Mouse (Mus musculus): ENCODE measurements around the gene Gm2000. TPM values are rescaled to one million over a fixed set of nuclear protein-coding genes. Genes with fewer than 3 reads are reported as not detected.

Gm2000 gene
- polyA plus RNA-seq, 1 experiment from 2014 or later = 684 TPM

- Histone ChIP-seq H3K4me3 (no peak overlapping the region), H3K9ac (no peak overlapping the region), H3K27me3 (no peaks in the 10 kb centered on the region), H3K4me2 (replicated peaks) (no peak overlapping the region), H3K4me1 (no peaks in the 10 kb centered on the region), H3K36me3 (no peaks in the 10 kb centered on the region), H3K27ac (no peak overlapping the region), H3K9me3 (replicated peaks) (no peaks in the 10 kb centered on the region)
- ATAC-seq (ENCODE audit: low FRiP score) = no peak
- 34% methylated on average over 10 of the region's 10 CpGs for WGBS
Observed at GRCm38 (mm10) chr1:156403251-156403650, 37.4 kb downstream of the Gm2000 start.

GRCm38 (mm10) chr1:156408004-156408403, 42.2 kb downstream of the Gm2000 start:
- no peak overlapping the region for H3K4me2 ChIP-seq (replicated peaks)
- H3K36me3 ChIP-seq = no peaks in the 10 kb centered on the region
- no peak for ATAC-seq (ENCODE audit: low FRiP score)
- H3K9ac ChIP-seq = no peak overlapping the region
- 74% methylated on average over 3 of the region's 3 CpGs for WGBS
- H3K27ac ChIP-seq = no peak overlapping the region
- H3K4me3 ChIP-seq = no peak overlapping the region
- no peaks in the 10 kb centered on the region for H3K27me3 ChIP-seq
- H3K4me1 ChIP-seq = no peaks in the 10 kb centered on the region
- H3K9me3 ChIP-seq (replicated peaks) = no peaks in the 10 kb centered on the region

- Histone ChIP-seq H3K36me3 (no peaks in the 10 kb centered on the region), H3K4me3 (no peak overlapping the region), H3K27ac (no peak overlapping the region), H3K4me2 (replicated peaks) (no peak overlapping the region), H3K27me3 (no peaks in the 10 kb centered on the region), H3K9me3 (replicated peaks) (no peaks in the 10 kb centered on the region), H3K9ac (no peak overlapping the region), H3K4me1 (no peaks in the 10 kb centered on the region)
- 58% methylated on average over 4 of the region's 4 CpGs for WGBS
- ATAC-seq (ENCODE audit: low FRiP score) = no peak
Observed at GRCm38 (mm10) chr1:156408521-156408920, 42.7 kb downstream of the Gm2000 start.

Other genes with a start within 250 kb of the Gm2000 start
- 6.4 and 7.9 TPM in 2 replicates for gene Fam163a, start 161.0 kb upstream of the Gm2000 start, polyA plus RNA-seq (2016; fragmentation: Nextera tagmentation; extraction: Ambion mirVana)
- 0.16 and 0.34 TPM in 2 replicates for gene Tdrd5, start 62.4 kb upstream of the Gm2000 start, polyA plus RNA-seq (2016; fragmentation: Nextera tagmentation; extraction: Ambion mirVana)
- gene Nphs2, start 55.3 kb upstream of the Gm2000 start, polyA plus RNA-seq (2016; fragmentation: Nextera tagmentation; extraction: Ambion mirVana) = 0.10 TPM in 1 of 2 replicates, not detected in the other
- gene Axdnd1, start 55.1 kb downstream of the Gm2000 start, polyA plus RNA-seq (2016; fragmentation: Nextera tagmentation; extraction: Ambion mirVana) = 0.27 and 0.67 TPM in 2 replicates
- gene Soat1, start 108.3 kb downstream of the Gm2000 start, polyA plus RNA-seq (2016; fragmentation: Nextera tagmentation; extraction: Ambion mirVana) = 24.4 and 28.2 TPM in 2 replicates
- 0.20 and 0.50 TPM in 2 replicates for gene Gm10031, start 158.0 kb downstream of the Gm2000 start, polyA plus RNA-seq (2016; fragmentation: Nextera tagmentation; extraction: Ambion mirVana)
- gene Abl2, start 192.7 kb downstream of the Gm2000 start, polyA plus RNA-seq (2016; fragmentation: Nextera tagmentation; extraction: Ambion mirVana) = 6.6 and 7.5 TPM in 2 replicates